ENCODE assay signal across 7 mouse cellular contexts in the genomic region with DNA sequence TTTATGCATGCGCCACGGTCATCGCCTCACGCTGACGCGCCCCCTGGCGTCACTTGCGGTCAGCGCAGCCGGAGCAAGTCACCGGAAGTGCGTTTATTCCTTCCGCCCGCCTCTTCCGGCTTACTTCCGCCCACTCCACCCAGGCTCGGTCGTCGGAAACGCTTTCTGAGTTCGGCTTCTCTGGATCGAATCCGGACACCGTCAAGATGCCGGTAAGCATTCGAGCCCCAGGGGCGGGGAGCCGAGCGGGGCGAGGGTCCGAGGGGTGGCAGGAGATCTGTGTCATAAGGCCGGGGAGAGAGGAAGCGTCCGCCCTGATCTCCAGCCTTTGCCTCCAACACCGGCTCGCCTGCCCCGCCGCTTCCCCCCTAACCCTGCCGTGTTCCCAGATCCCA. TPM values are rescaled to one million over a fixed set of nuclear protein-coding genes. Genes with fewer than 3 reads are reported as not detected.
DNase-seq lines count a peak whose midpoint lies in the region; ATAC-seq lines count a peak whose summit lies in the region.

Gene Arpc3 (plus strand): TSS at position 93 of the 395 bp plus-strand sequence.

- H3K4me3 ChIP-seq in embryonic facial prominence, embryonic 12.5 days, result peak within 1 kb of the TSS; percentile 82
- peak within 1 kb of the TSS; percentile 73 for H3K4me3 ChIP-seq in limb, embryonic 11.5 days (ENCODE audit: low read depth, low read length)
- H3K4me3 ChIP-seq in midbrain, embryonic 14.5 days (replicated peaks; ENCODE audit: low read depth, low read length), result peak within 1 kb of the TSS; percentile 88

- no peaks in the 10 kb centered on the region for H3K27me3 ChIP-seq in embryonic facial prominence, embryonic 12.5 days
- H3K27me3 ChIP-seq in limb, embryonic 11.5 days (ENCODE audit: control insufficient read depth, insufficient read depth, low read length), result no peaks in the 10 kb centered on the region
- no peaks in the 10 kb centered on the region for H3K27me3 ChIP-seq in midbrain, embryonic 14.5 days (ENCODE audit: control insufficient read depth, insufficient read depth, low read length)

- WGBS in embryonic facial prominence, embryonic 12.5 days, result 0% methylated on average over 37 of the region's 39 CpGs
- WGBS in limb, embryonic 11.5 days, result under 1% methylated on average over 39 of the region's 39 CpGs
- under 1% methylated on average over 39 of the region's 39 CpGs for WGBS in midbrain, embryonic 14.5 days

- 0 out of 2 replicates have a peak, but pooled peaks have one; percentile 70 for ATAC-seq in embryonic facial prominence, embryonic 12.5 days (ENCODE audit: insufficient number of reproducible peaks, insufficient read depth, low FRiP score, low TSS enrichment)
- peak; percentile 68; the same call in 1 of the 2 replicates for ATAC-seq in limb, embryonic 11.5 days (ENCODE audit: insufficient number of reproducible peaks, low FRiP score, low TSS enrichment, low read depth)
- ATAC-seq in midbrain, embryonic 14.5 days (ENCODE audit: low FRiP score, low TSS enrichment), result peak; percentile 82

- H3K27ac ChIP-seq in embryonic facial prominence, embryonic 12.5 days, result 0 out of 2 replicates have a peak within 1 kb of the TSS, but pooled peaks have one; percentile 36
- H3K27ac ChIP-seq in limb, embryonic 11.5 days (replicated peaks; ENCODE audit: low read depth, low read length), result no peak within 1 kb of the TSS
- H3K27ac ChIP-seq in midbrain, embryonic 14.5 days (replicated peaks; ENCODE audit: low read depth, low read length), result peak within 1 kb of the TSS; percentile 60; the same call in 1 of the 2 replicates

- H3K9me3 ChIP-seq in embryonic facial prominence, embryonic 12.5 days, result no peaks in the 10 kb centered on the region
- no peaks in the 10 kb centered on the region for H3K9me3 ChIP-seq in limb, embryonic 11.5 days (ENCODE audit: control insufficient read depth, low read length)
- H3K9me3 ChIP-seq in midbrain, embryonic 14.5 days (ENCODE audit: control insufficient read depth, low read length), result no peaks in the 10 kb centered on the region

- peak within 1 kb of the TSS; percentile 91 for H3K4me2 ChIP-seq in embryonic facial prominence, embryonic 12.5 days (replicated peaks)
- H3K4me2 ChIP-seq in limb, embryonic 11.5 days (ENCODE audit: low read depth, severe bottlenecking), result peak within 1 kb of the TSS; percentile 82
- peak within 1 kb of the TSS; percentile 77 for H3K4me2 ChIP-seq in midbrain, embryonic 14.5 days (ENCODE audit: low read length)

- H3K4me1 ChIP-seq in embryonic facial prominence, embryonic 12.5 days, result peaks cover 11% of the 10 kb centered on the region
- H3K4me1 ChIP-seq in limb, embryonic 11.5 days (ENCODE audit: control insufficient read depth, insufficient read depth, low read length), result peaks cover 4% of the 10 kb centered on the region
- H3K4me1 ChIP-seq in midbrain, embryonic 14.5 days (ENCODE audit: control insufficient read depth, insufficient read depth, low read length), result peaks cover 6% of the 10 kb centered on the region; the same call in 1 of the 2 replicates

- peak; percentile 92 for DNase-seq in adrenal gland, postnatal 25 days
- DNase-seq in heart, adult 11 months, result peak; percentile 99
- DNase-seq in kidney, adult 18-20 months, result peak; percentile 94
- peak; percentile 95 for DNase-seq in limb, embryonic 11.5 days (ENCODE audit: low spot score)
- DNase-seq in midbrain, embryonic 14.5 days, result peak; percentile 97
- DNase-seq in spleen, adult 18-20 months, result peak; percentile 83 to 91

- H3K36me3 ChIP-seq in embryonic facial prominence, embryonic 12.5 days, result peaks cover 10% of the 10 kb centered on the region; the same call in 1 of the 2 replicates
- H3K36me3 ChIP-seq in limb, embryonic 11.5 days (ENCODE audit: control insufficient read depth, insufficient read depth, low read length), result peaks cover 2% of the 10 kb centered on the region; the same call in 1 of the 2 replicates
- peaks cover 4% of the 10 kb centered on the region for H3K36me3 ChIP-seq in midbrain, embryonic 14.5 days (ENCODE audit: control insufficient read depth, insufficient read depth, low read length)

- H3K9ac ChIP-seq in embryonic facial prominence, embryonic 12.5 days, result peak within 1 kb of the TSS; percentile 76
- peak within 1 kb of the TSS; percentile 71 for H3K9ac ChIP-seq in limb, embryonic 11.5 days (ENCODE audit: low read length)
- H3K9ac ChIP-seq in midbrain, embryonic 14.5 days (replicated peaks; ENCODE audit: low read length), result peak within 1 kb of the TSS; percentile 82

RNA-seq across cellular contexts. Expression of gene Arpc3, which starts in this region (rescaled TPM):
- 218 and 290 TPM in 2 replicates for total RNA-seq in adrenal gland, postnatal 25 days (2021)
- 75.8 and 88.9 TPM in 2 replicates for polyA plus RNA-seq in embryonic facial prominence, embryonic 12.5 days (2016; fragmentation: Nextera tagmentation; extraction: Ambion mirVana)
- polyA plus RNA-seq in limb, embryonic 11.5 days (2014; fragmentation: Nextera tagmentation; extraction: Ambion mirVana), result 45.4 and 52.0 TPM in 2 replicates
- 62.1 and 196 TPM in 2 replicates for polyA plus RNA-seq in midbrain, embryonic 14.5 days (2014; fragmentation: Nextera tagmentation; extraction: Ambion mirVana)
